Mouse (Mus musculus) left cerebral cortex, adult 6 months (tissue): Measurements from ENCODE around the gene Ceacam15. TPM values are rescaled to one million over a fixed set of nuclear protein-coding genes. Genes with fewer than 3 reads are reported as not detected.

Source experiments
- long read RNA-seq, 2 experiments: library from polyadenylated mRNA; unstranded; transcript quantifications; one replicate each; pipeline ENCODE4 v2.0.0; 2019 to 2020
- polyA plus RNA-seq: library from polyadenylated mRNA; unstranded; fragments of <200 nt; fragmentation: Nextera tagmentation; gene quantifications from 2 replicates; pipeline ENCODE4 v1.2.3, GENCODE M21; 2021

Gene Ceacam15
- polyA plus RNA-seq = 0.18 TPM in 1 of 2 replicates, not detected in the other
- long read RNA-seq, experiment 1 = 0 reads
- long read RNA-seq, experiment 2 = 0 reads

GRCm38 (mm10) chr7:16675605-16676004 lies at the start of gene Ceacam15:
Ceacam15 (minus strand) TSS chr7:16675705.

GRCm38 (mm10) chr7:16721629-16722028 lies 46.1 kb upstream of the Ceacam15 start, which contains the start of gene Ceacam9:
Ceacam9 (plus strand) TSS chr7:16721929.

Other genes with a start within 250 kb of the Ceacam15 start
- 127 and 255 TPM in 2 replicates for gene Tmem160, start 222.9 kb downstream of the Ceacam15 start, polyA plus RNA-seq
- 8.7 and 9.6 TPM in 2 replicates for gene Npas1, start 198.0 kb downstream of the Ceacam15 start, polyA plus RNA-seq
- 11.7 and 14.0 TPM in 2 replicates for gene Arhgap35, start 60.7 kb downstream of the Ceacam15 start, polyA plus RNA-seq
- gene Ceacam9, start 46.2 kb upstream of the Ceacam15 start, polyA plus RNA-seq = 0.23 and 0.48 TPM in 2 replicates
- gene Ap2s1, start 62.7 kb upstream of the Ceacam15 start, polyA plus RNA-seq = 462 and 560 TPM in 2 replicates
- gene Slc1a5, start 105.6 kb upstream of the Ceacam15 start, polyA plus RNA-seq = 0.74 and 1.7 TPM in 2 replicates
- gene Strn4, start 140.2 kb upstream of the Ceacam15 start, polyA plus RNA-seq = 39.6 and 117 TPM in 2 replicates
- gene Fkrp, start 141.0 kb upstream of the Ceacam15 start, polyA plus RNA-seq = 22.6 and 23.2 TPM in 2 replicates
- 0.92 and 1.4 TPM in 2 replicates for gene Prkd2, start 167.2 kb upstream of the Ceacam15 start, polyA plus RNA-seq
- gene Dact3, start 199.6 kb upstream of the Ceacam15 start, polyA plus RNA-seq = 11.7 and 14.8 TPM in 2 replicates
- 4.2 and 7.8 TPM in 2 replicates for gene Gng8, start 216.1 kb upstream of the Ceacam15 start, polyA plus RNA-seq
- not detected in 2 replicates for gene Ptgir, start 230.8 kb upstream of the Ceacam15 start, polyA plus RNA-seq
- gene Calm3, start 248.4 kb upstream of the Ceacam15 start, polyA plus RNA-seq = 463 and 548 TPM in 2 replicates